Mouse (Mus musculus) c-Kit-negative CD71-positive TER-119-positive erythroid progenitor cells, embryonic 14.5 days (primary cell): ENCODE data around the gene Ddx6.

Experiments
- DNase-seq: peaks from one replicate; pipeline ENCODE4 v3.0.0-alpha.2; 2013; ENCODE audit warnings: low read depth, low spot score

Ddx6 gene

GRCm38 (mm10) chr9:44685346-44686330, 80.9 kb downstream of the Ddx6 start:
- DNase-seq, result peak; percentile 35

GRCm38 (mm10) chr9:44686638-44687037, 81.9 kb downstream of the Ddx6 start:
- no peak for DNase-seq

GRCm38 (mm10) chr9:44688013-44688412, 83.3 kb downstream of the Ddx6 start:
- DNase-seq, result no peak
